Mouse (Mus musculus): ENCODE data around the gene Sarm1.

The Sarm1 gene

DNA sequence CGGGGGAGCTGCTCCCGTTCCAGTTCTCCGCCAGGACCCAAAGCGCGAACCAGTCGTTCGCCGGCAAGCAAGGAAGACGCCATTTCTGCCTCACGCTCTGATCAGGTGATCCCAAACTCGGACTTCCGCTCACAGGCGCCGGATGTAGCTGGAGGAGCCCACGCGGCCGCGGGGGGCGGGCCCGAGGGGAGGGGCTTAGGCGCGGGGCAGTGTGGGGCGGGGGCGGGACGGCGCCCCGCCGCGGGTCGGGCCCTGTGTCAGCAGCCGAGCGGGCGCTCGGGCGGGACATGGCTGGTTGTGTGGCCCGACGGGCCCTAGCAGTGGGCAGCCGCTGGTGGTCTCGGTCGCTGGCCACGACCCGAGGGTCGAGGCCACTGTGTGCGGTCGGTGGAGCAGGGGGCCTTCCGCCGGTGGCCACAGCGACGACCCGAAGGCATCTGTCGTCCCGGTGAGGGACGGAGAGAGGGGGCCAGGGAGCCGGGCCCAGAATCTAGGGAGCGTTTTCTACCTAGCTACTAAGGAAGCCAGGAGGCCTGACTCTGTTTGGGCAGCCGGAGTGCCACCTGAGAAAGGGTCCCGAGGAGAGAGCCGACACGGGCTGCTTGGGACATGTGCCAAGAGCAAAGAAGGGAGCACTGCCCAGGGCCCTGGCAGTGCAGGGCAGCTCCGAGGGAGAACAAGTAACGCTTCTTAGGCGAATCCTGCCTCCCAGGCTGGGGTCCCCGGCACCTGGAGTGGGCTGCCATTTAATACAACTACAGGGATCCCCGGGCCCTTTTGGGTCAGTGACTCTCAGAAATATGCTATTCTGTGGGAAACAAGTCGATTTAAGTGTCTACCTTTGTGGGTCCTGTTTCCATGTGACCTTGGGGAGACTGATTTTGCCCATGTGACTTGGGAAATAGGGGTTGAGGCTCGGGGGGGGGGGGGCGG is 14.7 kb upstream of the Sarm1 start, which contains the start of the genes Tmem199 and Poldip2:
Tmem199 (minus strand) TSS at position 148 of the 933 bp plus-strand sequence.
Poldip2 (plus strand) TSS at position 169 of the 933 bp plus-strand sequence.
- DNase-seq (ENCODE audit: low spot score) = peak; percentile 84

DNA sequence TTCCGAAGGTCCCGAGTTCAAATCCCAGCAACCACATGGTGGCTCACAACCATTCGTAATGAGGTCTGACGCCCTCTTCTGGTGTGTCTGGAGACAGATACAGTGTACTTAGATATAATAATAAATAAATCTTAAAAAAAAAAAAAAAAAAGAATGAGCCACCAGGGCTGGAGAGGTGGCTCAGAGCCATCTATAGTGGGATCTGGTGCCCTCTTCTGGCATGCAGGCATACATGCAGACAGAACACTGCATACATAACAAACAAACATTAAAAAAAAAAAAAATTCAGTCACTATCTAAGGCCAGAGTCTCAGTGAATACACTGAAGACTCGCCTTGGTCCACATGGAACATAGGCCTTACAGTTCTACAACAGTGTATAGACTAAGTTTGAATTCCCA is 11.6 kb upstream of the Sarm1 start:
- no peak for DNase-seq (ENCODE audit: low spot score)

DNA sequence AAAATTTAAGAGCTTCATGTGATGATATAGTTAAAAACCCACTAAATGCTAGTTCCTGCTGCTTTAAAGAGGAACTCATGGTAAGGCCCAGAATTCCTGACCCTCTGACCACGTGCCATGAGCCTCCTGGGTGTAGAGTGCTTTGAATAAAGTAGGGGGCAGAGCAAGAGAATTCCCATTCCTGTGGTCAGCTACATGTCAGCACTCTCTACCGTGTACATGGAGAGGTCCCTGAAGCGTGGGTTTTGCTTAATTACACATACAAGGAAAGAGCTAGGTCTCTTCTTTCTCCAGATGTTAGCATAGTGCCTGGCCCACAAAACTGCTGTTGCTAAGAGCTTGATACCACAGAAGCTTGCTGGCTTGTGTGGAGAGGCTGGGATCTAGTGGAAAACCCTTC is 7.9 kb upstream of the Sarm1 start:
- no peak for DNase-seq (ENCODE audit: low spot score)

DNA sequence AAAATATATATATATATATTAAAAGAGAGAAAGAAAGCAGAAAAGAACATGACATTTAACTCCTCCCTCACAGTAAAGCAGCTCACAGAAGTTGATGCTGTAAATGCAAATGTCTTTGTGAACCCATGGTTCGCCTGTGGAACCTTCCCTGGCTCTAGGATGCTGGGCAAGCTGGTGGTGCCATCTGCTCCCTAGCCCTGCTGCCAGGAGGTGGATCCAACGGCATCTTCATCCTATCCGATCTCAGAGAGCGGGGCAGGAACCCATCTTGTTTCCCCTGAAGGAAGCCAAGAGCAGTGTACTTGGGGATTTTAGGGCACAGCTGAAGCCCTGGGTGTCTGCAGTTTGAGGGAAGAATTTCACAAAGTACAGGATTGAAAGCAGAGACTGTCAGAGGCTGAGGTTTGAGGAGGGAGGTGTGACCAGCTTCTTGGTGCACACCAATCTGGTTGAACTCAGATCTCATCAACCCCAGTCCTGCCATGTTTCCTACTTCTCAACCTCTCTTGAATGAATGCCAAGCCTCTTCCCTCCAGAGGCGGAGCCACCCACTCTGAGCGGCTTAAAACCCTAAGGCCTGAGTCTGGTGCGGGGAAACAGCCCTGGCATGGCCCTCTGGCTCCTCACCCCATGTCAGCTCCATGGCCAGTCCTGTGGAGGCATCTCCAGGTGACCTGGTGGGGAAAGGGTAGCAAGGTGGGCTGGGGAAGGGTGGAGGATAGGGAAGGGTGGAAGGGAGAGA is 5.5 kb upstream of the Sarm1 start, which contains the start of gene Sebox:
Sebox (plus strand) TSS at position 539 of the 742 bp plus-strand sequence.
- no peak for DNase-seq (ENCODE audit: low spot score)

DNA sequence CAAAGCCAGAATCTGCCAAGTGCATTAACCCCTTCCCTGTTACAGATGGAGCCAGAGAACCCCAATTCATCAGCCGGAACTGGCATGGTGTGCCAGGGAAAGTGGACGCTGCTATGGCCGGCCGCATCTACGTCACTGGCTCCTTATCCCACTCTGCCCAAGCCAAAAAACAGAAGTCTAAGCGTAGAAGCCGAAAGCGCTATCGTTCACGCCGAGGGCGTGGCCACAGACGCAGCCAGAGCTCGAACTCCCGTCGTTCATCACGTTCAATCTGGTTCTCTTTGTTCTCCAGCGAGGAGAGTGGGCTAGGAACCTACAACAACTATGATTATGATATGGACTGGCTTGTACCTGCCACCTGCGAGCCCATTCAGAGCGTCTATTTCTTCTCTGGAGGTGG is 4.0 kb upstream of the Sarm1 start:
- no peak for DNase-seq (ENCODE audit: low spot score)

DNA sequence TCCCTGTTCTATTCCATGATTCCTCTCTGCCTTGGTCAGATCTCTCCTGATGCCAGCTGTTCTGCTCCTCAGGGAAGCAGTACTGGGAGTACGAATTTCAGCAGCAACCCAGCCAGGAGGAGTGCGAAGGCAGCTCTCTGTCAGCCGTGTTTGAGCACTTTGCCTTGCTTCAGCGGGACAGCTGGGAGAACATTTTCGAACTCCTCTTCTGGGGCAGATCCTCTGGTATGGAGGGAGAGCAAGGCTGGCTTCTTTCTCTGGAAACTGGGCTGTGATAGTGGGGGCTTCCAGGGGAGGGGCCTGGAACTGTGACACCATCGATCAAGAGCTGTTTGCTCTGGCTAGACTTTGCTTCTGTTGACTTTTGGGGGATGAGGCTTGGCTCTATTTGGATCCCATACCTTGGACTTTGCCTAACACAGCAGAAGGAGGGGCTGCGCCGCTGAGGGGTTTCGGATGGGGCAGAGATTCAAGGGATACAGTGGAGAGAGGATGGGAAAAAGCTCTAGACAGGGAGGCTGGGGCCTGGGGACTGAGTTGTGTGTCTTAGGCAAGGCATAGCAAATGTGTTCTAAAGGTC is 3.2 kb upstream of the Sarm1 start:
- no peak for DNase-seq (ENCODE audit: low spot score)

DNA sequence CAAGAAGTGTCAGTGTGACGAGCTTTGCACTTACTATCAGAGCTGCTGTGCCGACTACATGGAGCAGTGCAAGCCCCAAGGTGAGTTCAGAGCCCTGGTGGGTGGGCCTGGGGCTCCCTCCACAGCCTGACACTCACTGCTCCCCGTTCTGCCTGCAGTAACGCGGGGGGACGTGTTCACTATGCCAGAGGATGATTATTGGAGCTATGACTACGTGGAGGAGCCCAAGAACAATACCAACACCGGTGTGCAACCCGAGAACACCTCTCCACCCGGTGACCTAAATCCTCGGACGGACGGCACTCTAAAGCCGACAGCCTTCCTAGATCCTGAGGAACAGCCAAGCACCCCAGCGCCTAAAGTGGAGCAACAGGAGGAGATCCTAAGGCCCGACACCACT is 2.0 kb upstream of the Sarm1 start:
- no peak for DNase-seq (ENCODE audit: low spot score)

DNA sequence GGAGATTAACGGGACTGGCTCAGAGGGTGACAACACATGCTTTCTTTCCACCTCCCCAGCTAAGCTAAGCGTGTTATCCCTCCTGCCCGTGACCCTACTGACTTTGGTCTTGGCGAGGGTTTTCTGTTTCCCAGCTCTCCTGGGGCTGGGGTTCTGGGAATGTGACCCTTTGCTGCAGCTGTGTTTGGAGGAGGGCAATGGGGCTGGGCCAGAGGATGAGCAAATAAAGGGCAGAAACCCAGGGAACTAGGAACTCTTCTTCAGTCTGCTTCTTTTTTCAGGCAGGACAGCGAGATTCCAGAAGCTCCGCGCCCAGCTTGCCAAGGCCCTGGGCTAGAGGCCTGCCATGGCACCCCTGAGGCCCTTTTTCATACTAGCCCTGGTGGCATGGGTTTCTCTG is 1.4 kb upstream of the Sarm1 start, which contains the start of gene Vtn:
Vtn (plus strand) TSS at position 88 of the 400 bp plus-strand sequence.
- no peak for DNase-seq (ENCODE audit: low spot score)

DNA sequence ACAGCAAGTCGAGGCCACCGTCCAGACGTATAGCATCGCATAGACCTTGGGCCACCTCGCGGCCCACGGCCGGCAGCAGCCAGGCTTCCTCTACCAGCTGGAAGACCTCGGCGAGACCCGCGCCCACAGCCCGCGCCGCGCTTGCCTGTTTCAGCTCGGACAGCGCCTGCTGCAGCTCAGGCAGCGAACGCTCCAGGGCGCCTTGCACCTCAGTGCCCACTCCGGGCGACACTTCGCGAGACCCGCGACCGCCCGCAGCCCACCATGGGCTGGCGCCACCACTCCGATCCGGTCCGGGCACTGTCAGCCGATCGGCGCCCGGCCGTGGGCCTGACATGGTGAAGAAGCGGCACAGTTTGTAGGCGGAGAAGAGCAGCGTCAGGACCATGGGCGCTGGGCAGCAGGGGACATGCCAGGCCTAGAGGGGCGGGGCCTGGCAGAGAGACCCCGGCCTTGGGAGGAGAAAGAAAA is 448 bp downstream of the Sarm1 start:
- no peak for DNase-seq (ENCODE audit: low spot score)

DNA sequence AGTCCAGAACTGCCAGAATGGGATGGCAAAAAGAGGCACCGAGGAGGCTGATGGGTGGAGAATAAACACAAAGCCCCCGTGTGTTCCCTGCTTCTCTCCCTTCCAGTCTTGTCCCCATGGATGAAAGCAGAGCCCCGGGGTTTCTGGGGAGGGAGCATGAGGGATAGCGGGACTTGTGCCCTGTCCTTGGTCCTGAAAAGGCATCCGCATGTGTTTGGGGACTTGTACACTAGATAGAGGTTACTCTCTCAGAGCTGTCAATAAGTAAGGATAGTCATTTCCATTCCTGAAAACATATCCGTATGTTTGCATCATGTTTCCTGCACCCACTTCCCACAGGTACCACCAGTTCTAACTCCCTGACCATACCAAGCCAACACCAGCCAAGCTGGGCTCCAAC is 1.6 kb downstream of the Sarm1 start:
- DNase-seq (ENCODE audit: low spot score) = peak; percentile 45

DNA sequence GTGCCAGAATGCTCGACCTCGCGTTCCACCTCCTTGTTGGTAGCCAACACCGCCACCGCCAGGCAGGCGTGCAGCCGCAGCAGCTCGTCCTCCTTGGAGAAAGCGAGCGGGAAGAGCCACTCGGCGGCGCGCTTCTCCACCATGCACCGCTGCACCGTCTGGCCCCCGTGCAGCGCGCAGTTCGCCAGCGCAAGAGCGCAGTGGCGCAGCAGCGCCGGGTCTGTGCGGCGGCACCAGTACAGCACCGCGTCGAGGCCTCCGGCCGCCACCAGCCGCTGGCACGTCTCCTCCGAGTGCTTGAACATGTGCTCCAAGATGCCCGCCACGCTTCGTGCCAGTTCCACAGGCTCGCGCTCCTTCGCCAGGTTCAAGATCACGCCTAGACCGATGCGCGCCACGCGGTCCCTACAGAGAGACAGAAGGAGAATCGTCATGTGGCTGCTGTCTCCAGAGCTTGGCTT is 6.7 kb downstream of the Sarm1 start:
- DNase-seq (ENCODE audit: low spot score) = no peak

DNA sequence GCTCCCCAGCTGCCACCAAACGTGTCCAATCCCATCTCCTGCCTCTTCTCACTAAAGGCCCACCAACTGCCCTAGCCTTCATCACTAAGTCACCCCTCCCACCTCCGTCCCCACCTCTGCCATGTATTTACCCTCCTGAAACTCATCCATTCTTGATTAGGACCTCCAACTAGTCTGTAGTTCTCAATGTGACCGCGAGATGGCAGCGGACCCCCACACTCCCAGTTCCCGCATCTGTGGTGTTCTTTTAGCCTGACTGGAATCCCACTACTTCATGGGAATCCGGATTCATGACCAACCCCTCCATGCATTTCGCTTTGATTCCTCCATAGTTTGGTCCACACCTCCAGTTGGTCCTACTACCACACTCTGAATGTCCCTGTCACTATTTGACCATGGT is 9.4 kb downstream of the Sarm1 start:
- DNase-seq (ENCODE audit: low spot score) = no peak

DNA sequence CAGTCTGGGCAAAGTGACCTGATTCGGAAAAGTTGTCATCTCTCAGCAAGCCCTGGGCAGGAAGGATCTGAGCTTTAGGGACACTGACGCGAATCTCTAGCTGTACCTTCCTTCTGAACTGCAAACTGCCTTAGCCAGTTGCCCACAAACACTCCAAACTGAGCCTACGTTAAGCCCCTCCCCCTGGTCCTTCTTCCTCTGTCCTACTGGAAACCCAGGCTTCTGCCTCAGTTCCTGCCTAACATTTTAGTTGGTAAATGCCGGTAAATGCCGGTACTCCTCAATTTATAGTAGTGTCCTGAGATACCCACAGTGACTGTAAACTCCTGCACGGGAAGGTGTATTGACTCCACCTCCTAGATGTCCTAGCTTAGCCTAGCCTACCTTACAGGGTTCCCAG is 13.9 kb downstream of the Sarm1 start:
- no peak for DNase-seq (ENCODE audit: low spot score)

DNA sequence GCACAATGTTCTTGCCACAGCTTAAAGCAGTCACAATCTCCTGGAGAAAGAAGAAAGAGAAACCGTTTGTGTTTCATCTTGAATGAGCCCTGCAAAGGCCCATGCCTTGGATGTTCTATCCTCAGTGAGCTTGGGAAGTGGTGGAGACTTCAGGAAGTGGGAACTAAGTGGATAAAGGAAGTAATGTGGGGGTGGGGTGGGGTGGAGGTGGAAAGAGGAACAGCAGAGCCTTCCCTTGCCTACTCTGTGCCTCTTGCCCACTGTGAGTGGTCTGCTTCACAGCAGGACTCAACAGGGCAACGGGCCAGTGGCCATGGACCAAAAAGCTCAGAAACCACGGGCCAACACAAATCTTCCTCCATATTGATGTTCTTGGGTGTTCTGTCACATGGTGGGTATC is 22.3 kb downstream of the Sarm1 start:
- no peak for DNase-seq (ENCODE audit: low spot score)

DNA sequence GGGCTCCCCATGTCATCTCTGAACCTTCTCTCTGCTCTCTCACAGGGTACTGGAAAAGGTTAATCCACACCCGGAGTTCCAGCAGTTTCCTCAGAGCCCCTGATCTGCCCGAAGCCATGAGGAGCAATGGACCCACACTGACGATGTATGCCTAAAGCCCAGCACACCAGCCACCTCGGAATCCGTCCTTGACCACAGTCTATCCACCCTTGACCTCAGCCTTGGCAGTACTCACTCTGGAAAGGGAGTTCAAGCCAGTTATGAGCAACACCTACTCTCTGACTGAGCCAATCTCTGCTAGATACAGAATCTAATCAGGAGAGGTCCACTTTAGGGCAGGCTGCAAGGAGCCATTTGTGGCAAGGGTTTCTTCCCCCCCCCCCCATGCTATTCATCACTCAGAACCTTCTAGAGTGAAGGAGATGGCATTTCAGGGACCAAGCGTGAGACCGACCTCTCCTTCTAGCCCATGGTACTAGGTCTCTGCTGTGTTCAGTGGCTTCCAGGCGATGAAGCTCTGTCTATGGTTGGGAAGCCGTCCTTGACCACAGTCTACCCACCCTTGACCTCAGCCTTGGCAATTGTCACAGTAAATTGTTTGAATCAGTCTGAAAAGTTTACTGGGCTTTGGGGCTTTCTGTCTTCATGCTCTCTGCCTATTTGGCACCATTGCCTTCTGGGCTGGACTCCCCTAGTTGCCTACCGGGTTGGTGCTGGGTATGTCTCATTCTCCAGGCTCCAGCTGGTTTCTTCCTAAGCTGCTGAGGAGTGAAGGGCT is 26.0 kb downstream of the Sarm1 start:
- no peak for DNase-seq (ENCODE audit: low spot score)

DNA sequence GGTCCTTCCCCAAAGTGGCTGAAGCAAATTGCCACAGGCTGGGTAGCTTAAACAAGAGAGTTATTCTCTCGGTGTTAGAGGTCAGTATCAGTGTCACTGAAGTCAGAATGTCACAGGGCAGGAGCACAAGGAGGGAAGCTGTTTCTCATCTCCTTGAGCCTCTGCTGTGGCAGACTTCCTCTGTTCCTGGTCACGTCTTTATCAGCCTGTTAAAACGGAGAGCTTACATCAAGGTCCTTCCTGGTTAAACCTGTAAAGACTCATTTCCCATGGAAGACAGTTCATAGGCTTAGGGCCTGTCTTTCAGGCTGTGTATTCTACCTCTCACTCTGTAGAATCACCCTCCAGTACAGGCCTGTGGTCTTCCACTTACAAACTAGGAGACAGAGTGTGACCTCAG is 29.6 kb downstream of the Sarm1 start:
- no peak for DNase-seq (ENCODE audit: low spot score)

DNA sequence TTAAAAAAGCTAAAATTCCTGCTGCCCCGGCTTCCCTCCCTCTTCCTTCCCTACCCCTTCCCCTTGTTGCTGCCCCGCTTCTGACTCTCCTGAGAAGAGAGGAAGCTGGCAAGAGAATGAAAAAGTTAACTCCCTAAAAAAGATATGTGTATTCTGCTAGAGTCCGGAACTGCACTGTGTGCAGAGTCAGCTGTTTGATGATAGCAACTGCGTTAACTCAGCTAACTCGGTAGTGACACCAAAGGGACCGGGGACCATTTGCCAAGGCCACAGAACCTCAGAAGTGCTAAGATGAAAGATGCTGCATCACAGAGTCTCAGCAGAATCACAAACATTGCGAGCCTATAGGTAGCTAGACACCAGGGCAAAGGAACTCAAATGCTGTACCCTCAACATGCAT is 30.0 kb downstream of the Sarm1 start:
- no peak for DNase-seq (ENCODE audit: low spot score)

DNA sequence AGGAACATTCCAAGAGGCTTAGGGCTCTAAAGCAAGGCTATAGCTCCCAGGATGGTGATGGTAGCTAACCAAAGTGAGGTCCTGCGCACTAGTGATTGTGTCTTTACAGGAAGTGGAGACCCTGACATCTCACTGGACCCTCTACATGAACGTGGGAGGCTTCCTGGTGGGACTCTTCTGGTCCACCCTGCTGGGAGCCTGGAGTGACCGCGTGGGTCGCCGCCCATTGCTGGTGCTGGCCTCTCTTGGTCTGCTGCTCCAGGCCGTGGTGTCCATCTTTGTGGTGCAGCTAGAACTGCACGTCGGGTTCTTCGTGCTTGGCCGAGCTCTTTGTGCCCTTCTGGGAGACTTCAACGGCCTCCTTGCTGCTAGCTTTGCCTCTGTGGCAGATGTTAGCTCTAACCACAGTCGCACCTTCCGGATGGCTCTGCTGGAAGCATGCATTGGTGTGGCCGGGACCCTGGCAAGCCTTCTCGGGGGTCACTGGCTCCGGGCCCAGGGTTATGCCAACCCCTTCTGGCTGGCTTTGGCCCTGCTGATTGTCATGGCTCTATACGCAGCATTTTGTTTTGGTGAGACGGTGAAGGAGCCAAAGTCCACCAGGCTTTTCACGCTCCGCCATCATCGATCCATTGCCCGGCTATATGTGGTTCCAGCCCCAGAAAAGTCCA is 31.2 kb downstream of the Sarm1 start:
- DNase-seq (ENCODE audit: low spot score) = no peak

DNA sequence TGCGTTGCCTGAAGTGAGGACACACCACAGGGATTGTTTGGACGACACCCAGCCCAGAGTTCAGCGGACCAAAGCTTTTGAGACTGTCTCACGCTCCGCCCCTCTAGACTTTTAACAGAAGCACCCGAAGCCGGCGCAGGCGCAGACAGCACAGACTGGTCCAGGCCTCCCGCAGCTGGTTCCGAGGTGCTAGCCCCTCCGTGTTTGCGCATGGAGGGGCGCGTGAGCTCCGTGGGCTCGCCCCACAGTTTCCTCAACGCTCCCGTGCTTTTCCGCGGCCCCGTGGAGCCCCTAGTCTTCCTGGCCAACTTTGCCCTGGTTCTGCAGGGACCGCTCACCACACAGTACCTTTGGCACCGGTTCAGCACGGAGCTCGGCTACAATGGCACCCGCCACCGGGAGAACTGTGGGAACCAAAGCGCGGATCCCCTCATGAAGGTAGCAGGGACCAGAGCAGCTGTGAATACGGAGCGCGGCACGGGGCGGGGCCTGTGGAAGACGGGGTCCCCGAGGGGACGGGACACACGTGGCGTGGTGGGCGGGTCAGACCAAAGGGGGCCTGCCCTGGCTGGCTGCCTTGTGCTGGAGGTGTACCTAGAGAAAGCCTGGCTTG is 31.9 kb downstream of the Sarm1 start, which contains the start of gene Slc46a1:
Slc46a1 (plus strand) TSS at position 130 of the 613 bp plus-strand sequence.
- DNase-seq (ENCODE audit: low spot score) = peak; percentile 48

DNA sequence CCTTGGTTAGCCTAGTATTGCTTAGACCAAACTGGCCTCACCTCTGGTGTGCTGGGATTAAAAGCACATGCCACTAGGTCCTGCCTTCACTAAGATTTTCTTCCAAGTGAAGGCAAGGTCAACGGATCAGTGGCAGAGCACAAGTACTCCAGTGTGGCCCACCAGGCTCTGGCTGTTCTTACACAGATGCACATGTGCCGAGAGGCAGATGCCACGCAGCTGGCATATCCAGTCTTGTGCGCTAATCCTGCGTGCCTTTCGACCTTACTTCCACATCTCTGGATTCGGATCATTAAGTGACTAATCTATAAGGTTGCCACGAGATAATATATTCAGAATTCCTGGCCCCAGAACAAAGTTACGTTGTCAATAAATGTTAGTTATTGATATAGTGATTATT is 32.4 kb downstream of the Sarm1 start:
- DNase-seq (ENCODE audit: low spot score) = no peak

All from c-Kit-positive CD71-positive TER-119-positive erythroid progenitor cells, embryonic 14.5 days (primary cell).